Mouse (Mus musculus): ENCODE results near the gene C2. TPM values are rescaled to one million over a fixed set of nuclear protein-coding genes. Genes with fewer than 3 reads are reported as not detected.

The C2 gene
- polyA plus RNA-seq, 1 experiment from 2014 or later = 0.86 TPM

GRCm38 (mm10) chr17:34881166-34881565, 16.9 kb downstream of the C2 start:
- Histone ChIP-seq H3K27ac (no peak overlapping the region), H3K79me2 (ENCODE audit: inconsistent target) (no peaks in the 10 kb centered on the region), H3K4me3 (ENCODE audit: inconsistent target) (no peak overlapping the region), H3K36me3 (ENCODE audit: inconsistent target) (no peaks in the 10 kb centered on the region)

GRCm38 (mm10) chr17:34879336-34879879, 18.7 kb downstream of the C2 start, which contains the start of gene Zbtb12:
Zbtb12 (plus strand) TSS chr17:34879483.
- no peaks in the 10 kb centered on the region for H3K79me2 ChIP-seq (ENCODE audit: inconsistent target)
- 42% methylated on average over 10 of the region's 11 CpGs for WGBS (ENCODE audit: missing documents)
- H3K27ac ChIP-seq = 0 out of 2 replicates have a peak within 1 kb of the TSS, but pooled peaks have one; percentile 12
- H3K4me3 ChIP-seq (ENCODE audit: inconsistent target) = no peak within 1 kb of the TSS
- no peaks in the 10 kb centered on the region for H3K36me3 ChIP-seq (ENCODE audit: inconsistent target)

GRCm38 (mm10) chr17:34874321-34874720, 23.7 kb downstream of the C2 start:
- no peak overlapping the region for H3K4me3 ChIP-seq (ENCODE audit: inconsistent target)
- WGBS (ENCODE audit: missing documents) = 96% methylated on average over 6 of the region's 6 CpGs
- no peaks in the 10 kb centered on the region for H3K36me3 ChIP-seq (ENCODE audit: inconsistent target)
- no peaks in the 10 kb centered on the region for H3K79me2 ChIP-seq (ENCODE audit: inconsistent target)
- no peak overlapping the region for H3K27ac ChIP-seq

- H3K4me3 ChIP-seq (ENCODE audit: inconsistent target) = no peak overlapping the region
- no peaks in the 10 kb centered on the region for H3K36me3 ChIP-seq (ENCODE audit: inconsistent target)
- no peaks in the 10 kb centered on the region; the same call in 1 of the 2 replicates for H3K79me2 ChIP-seq (ENCODE audit: inconsistent target)
- WGBS (ENCODE audit: missing documents) = 63% methylated on average over 7 of the region's 7 CpGs
- H3K27ac ChIP-seq = no peak overlapping the region
These were observed 32.1 kb downstream of the C2 start for GRCm38 (mm10) chr17:34865981-34866380.

GRCm38 (mm10) chr17:34862416-34863081, 35.5 kb downstream of the C2 start, which contains the start of gene Cfb:
Cfb (minus strand) TSS chr17:34862518.
- Histone ChIP-seq H3K36me3 (ENCODE audit: inconsistent target) (no peaks in the 10 kb centered on the region), H3K4me3 (ENCODE audit: inconsistent target) (no peak within 1 kb of the TSS), H3K79me2 (ENCODE audit: inconsistent target) (no peaks in the 10 kb centered on the region; the same call in 1 of the 2 replicates), H3K27ac (no peak within 1 kb of the TSS)
- WGBS (ENCODE audit: missing documents) = 62% methylated on average over 8 of the region's 8 CpGs

- Histone ChIP-seq H3K4me3 (ENCODE audit: inconsistent target) (no peak overlapping the region), H3K79me2 (ENCODE audit: inconsistent target) (no peaks in the 10 kb centered on the region; the same call in 1 of the 2 replicates), H3K27ac (no peak overlapping the region), H3K36me3 (ENCODE audit: inconsistent target) (no peaks in the 10 kb centered on the region)
- 85% methylated on average over 13 of the region's 13 CpGs for WGBS (ENCODE audit: missing documents)
These were observed 36.2 kb downstream of the C2 start for GRCm38 (mm10) chr17:34861704-34862415.

GRCm38 (mm10) chr17:34860514-34860913, 37.6 kb downstream of the C2 start:
- Histone ChIP-seq H3K27ac (no peak overlapping the region), H3K4me3 (ENCODE audit: inconsistent target) (no peak overlapping the region), H3K36me3 (ENCODE audit: inconsistent target) (peaks cover 9% of the 10 kb centered on the region; the same call in 1 of the 2 replicates), H3K79me2 (ENCODE audit: inconsistent target) (no peaks in the 10 kb centered on the region; the same call in 1 of the 2 replicates)
- 87% methylated on average over 9 of the region's 9 CpGs for WGBS (ENCODE audit: missing documents)

- H3K36me3 ChIP-seq (ENCODE audit: inconsistent target) = peaks cover 27% of the 10 kb centered on the region
- 5% methylated on average over 4 of the region's 4 CpGs for WGBS (ENCODE audit: missing documents)
- H3K79me2 ChIP-seq (ENCODE audit: inconsistent target) = no peaks in the 10 kb centered on the region; the same call in 1 of the 2 replicates
- no peak overlapping the region for H3K4me3 ChIP-seq (ENCODE audit: inconsistent target)
- no peak overlapping the region for H3K27ac ChIP-seq
These were observed 39.4 kb downstream of the C2 start for GRCm38 (mm10) chr17:34858670-34859069.

GRCm38 (mm10) chr17:34855825-34856224, 42.2 kb downstream of the C2 start:
- H3K36me3 ChIP-seq (ENCODE audit: inconsistent target) = peaks cover 44% of the 10 kb centered on the region
- no peak overlapping the region for H3K27ac ChIP-seq
- 39% methylated on average over 3 of the region's 3 CpGs for WGBS (ENCODE audit: missing documents)

GRCm38 (mm10) chr17:34854761-34855160, 43.3 kb downstream of the C2 start:
- peaks cover 44% of the 10 kb centered on the region for H3K36me3 ChIP-seq (ENCODE audit: inconsistent target)
- no peak overlapping the region for H3K27ac ChIP-seq
- peaks cover 11% of the 10 kb centered on the region; the same call in 1 of the 2 replicates for H3K79me2 ChIP-seq (ENCODE audit: inconsistent target)
- no peak overlapping the region for H3K4me3 ChIP-seq (ENCODE audit: inconsistent target)
- WGBS (ENCODE audit: missing documents) = 94% methylated on average over 3 of the region's 3 CpGs

More at GRCm38 (mm10) chr17:34855825-34856224, 42.2 kb downstream of the C2 start:
- Histone ChIP-seq H3K4me3 (ENCODE audit: inconsistent target) (no peak overlapping the region), H3K79me2 (ENCODE audit: inconsistent target) (peaks cover 5% of the 10 kb centered on the region; the same call in 1 of the 2 replicates)

- 84% methylated on average over 8 of the region's 8 CpGs for WGBS (ENCODE audit: missing documents)
- Histone ChIP-seq H3K36me3 (ENCODE audit: inconsistent target) (peaks cover 44% of the 10 kb centered on the region), H3K79me2 (ENCODE audit: inconsistent target) (peaks cover 22% of the 10 kb centered on the region; the same call in 1 of the 2 replicates), H3K4me3 (ENCODE audit: inconsistent target) (no peak overlapping the region), H3K27ac (no peak overlapping the region)
These were observed 44.6 kb downstream of the C2 start for GRCm38 (mm10) chr17:34853511-34853910.

- peaks cover 60% of the 10 kb centered on the region for H3K36me3 ChIP-seq (ENCODE audit: inconsistent target)
- H3K79me2 ChIP-seq (ENCODE audit: inconsistent target) = peaks cover 22% of the 10 kb centered on the region; the same call in 1 of the 2 replicates
- under 1% methylated on average over 25 of the region's 25 CpGs for WGBS (ENCODE audit: missing documents)
These were observed 47.4 kb downstream of the C2 start for GRCm38 (mm10) chr17:34850517-34851125.

GRCm38 (mm10) chr17:34849722-34850516, 48.1 kb downstream of the C2 start, which contains the start of the genes Skiv2l and Nelfe:
Skiv2l (minus strand) TSS chr17:34850210.
Nelfe (plus strand) TSS chr17:34850391.
- Histone ChIP-seq H3K27ac (peak within 1 kb of the TSS; percentile 44), H3K4me3 (ENCODE audit: inconsistent target) (peak within 1 kb of the TSS; percentile 90), H3K36me3 (ENCODE audit: inconsistent target) (peaks cover 60% of the 10 kb centered on the region), H3K79me2 (ENCODE audit: inconsistent target) (peaks cover 22% of the 10 kb centered on the region; the same call in 1 of the 2 replicates)
- 2% methylated on average over 55 of the region's 65 CpGs for WGBS (ENCODE audit: missing documents)

More at GRCm38 (mm10) chr17:34850517-34851125, 47.4 kb downstream of the C2 start:
- Histone ChIP-seq H3K4me3 (ENCODE audit: inconsistent target) (peak overlapping the region; percentile 90), H3K27ac (peak overlapping the region; percentile 36)

Measured in macrophage (primary cell).